Mouse (Mus musculus): ENCODE measurements at regions not wholly inside any gene's neighbourhood (a gene's known extent, or its start where the extent isn't known, plus 50 kb on each side); places are given as distances from the start of the nearest gene placed in this dataset.

GRCm38 (mm10) chr16:75487915-75488314, 97.9 kb downstream of the Lipi start:
- CTCF ChIA-PET, result interaction anchor here (0.6 kb wide), 1 partner anchor 65 kb away, joined by 3 read pairs; no protein-coding TSS in a partner anchor

GRCm38 (mm10) chr16:75483878-75484277, 102.0 kb downstream of the Lipi start:
- CTCF ChIA-PET, result no interaction called here

- CTCF ChIA-PET, result no interaction called here
Measured at GRCm38 (mm10) chr16:75465420-75465975, 120.4 kb downstream of the Lipi start.

GRCm38 (mm10) chr16:75462136-75462535, 123.7 kb downstream of the Lipi start:
- CTCF ChIA-PET, result no interaction called here

GRCm38 (mm10) chr16:75446901-75447514, 138.9 kb downstream of the Lipi start:
- CTCF ChIA-PET, result no interaction called here

GRCm38 (mm10) chr16:75439296-75439695, 146.6 kb downstream of the Lipi start:
- CTCF ChIA-PET, result no interaction called here

- CTCF ChIA-PET, result no interaction called here
Measured at GRCm38 (mm10) chr16:75433227-75433626, 152.6 kb downstream of the Lipi start.

GRCm38 (mm10) chr16:75384526-75385222, 201.2 kb downstream of the Lipi start:
- CTCF ChIA-PET, result no interaction called here

- CTCF ChIA-PET, result no interaction called here
Measured at GRCm38 (mm10) chr16:75381191-75381590, 204.7 kb downstream of the Lipi start.

- CTCF ChIA-PET, result no interaction called here
Measured at GRCm38 (mm10) chr16:75369700-75370099, 216.2 kb downstream of the Lipi start.

- CTCF ChIA-PET, result no interaction called here
Measured at GRCm38 (mm10) chr16:75366727-75367126, 219.1 kb downstream of the Lipi start.

GRCm38 (mm10) chr16:75365361-75365994, 220.4 kb downstream of the Lipi start:
- CTCF ChIA-PET, result no interaction called here

- CTCF ChIA-PET, result no interaction called here
Measured at GRCm38 (mm10) chr16:75362095-75362494, 223.8 kb downstream of the Lipi start.

GRCm38 (mm10) chr16:75360791-75361190, 225.1 kb downstream of the Lipi start:
- CTCF ChIA-PET, result no interaction called here

- CTCF ChIA-PET, result no interaction called here
Measured at GRCm38 (mm10) chr16:75353394-75353793, 232.5 kb downstream of the Lipi start.

GRCm38 (mm10) chr16:75344201-75344927, 241.5 kb downstream of the Lipi start:
- CTCF ChIA-PET, result interaction anchor here (0.6 kb wide), 1 partner anchor 11 kb away, joined by 3 read pairs; no protein-coding TSS in a partner anchor

GRCm38 (mm10) chr16:75343028-75343901, 242.6 kb downstream of the Lipi start:
- CTCF ChIA-PET, result no interaction called here

- CTCF ChIA-PET, result interaction anchor here (0.7 kb wide), 1 partner anchor 10 kb away, joined by 3 read pairs; no protein-coding TSS in a partner anchor
Measured at GRCm38 (mm10) chr16:75334228-75334627, 251.6 kb downstream of the Lipi start.

- CTCF ChIA-PET, result interaction anchor here (0.7 kb wide), 1 partner anchor 10 kb away, joined by 3 read pairs; no protein-coding TSS in a partner anchor
Measured at GRCm38 (mm10) chr16:75333750-75334149, 252.1 kb downstream of the Lipi start.

GRCm38 (mm10) chr16:75332853-75333252, 253.0 kb downstream of the Lipi start:
- CTCF ChIA-PET, result no interaction called here

GRCm38 (mm10) chr16:75325296-75325695, 260.6 kb downstream of the Lipi start:
- CTCF ChIA-PET, result no interaction called here

All from spleen, embryonic (tissue).